Mouse (Mus musculus): ENCODE data around the gene Stac2. TPM values are rescaled to one million over a fixed set of nuclear protein-coding genes. Genes with fewer than 3 reads are reported as not detected.

The Stac2 gene
- total RNA-seq (2014; fragmentation: Nextera tagmentation), result not detected in 2 replicates
- 0.05 TPM in 1 of 2 replicates, not detected in the other for total RNA-seq (2017)
- polyA plus RNA-seq (2012), result not detected in 2 replicates

DNA sequence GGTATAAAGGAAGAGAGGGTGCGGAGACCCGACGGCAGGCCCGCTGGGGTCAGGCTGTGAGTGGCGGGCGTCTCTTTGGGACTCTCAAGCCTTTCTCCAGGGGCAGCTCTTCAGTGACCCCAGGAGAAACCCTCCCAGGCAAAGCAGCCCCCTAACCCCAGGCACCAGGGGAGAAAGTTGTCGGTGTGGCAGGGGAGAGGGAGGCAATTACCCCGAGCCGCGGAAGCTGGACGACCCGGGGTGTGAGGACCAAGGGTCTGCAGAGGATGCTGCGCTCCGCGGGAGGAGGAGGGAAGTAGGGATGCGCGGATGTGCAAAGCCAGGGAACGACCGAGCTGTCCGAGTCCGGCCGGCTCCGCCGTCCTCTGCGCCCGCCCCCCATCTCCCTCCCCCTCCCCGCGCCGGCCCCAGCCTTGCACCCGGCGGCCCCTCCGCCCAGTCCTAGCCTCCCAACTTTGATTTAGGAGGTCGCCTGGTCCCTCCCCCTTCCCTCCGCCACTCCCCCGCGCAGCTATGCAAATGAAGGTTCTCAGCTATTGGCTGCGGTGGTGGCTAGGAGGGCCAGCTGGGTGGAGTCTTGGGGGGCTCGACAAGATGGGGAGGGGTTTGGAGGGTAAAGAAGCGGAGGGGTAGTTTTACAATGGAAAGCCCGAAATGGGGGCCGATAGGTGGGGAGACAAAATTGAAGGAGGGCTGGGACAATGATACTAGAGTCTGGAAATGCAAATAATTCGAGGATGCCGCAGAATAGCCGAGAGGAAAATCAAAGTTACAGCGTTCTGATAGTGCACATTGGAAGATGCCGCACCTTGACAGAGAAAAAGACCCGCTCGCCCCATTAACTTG lies at the start of gene Stac2:
TSS of gene Stac2 (minus strand) at position 474 of the 846 bp plus-strand sequence.
- ATAC-seq (ENCODE audit: extremely low read depth, insufficient number of reproducible peaks, low FRiP score, poor library complexity, severe bottlenecking) (no peak), DNase-seq (ENCODE audit: low spot score) (no peak)
- no peak within 1 kb of the TSS; the same call in 1 of the 2 replicates for H3K4me3 ChIP-seq (ENCODE audit: low read depth, low read length)
- peaks cover 42% of the 10 kb centered on the region for H3K27me3 ChIP-seq (ENCODE audit: insufficient read depth, low read length)
- TF ChIP-seq GATA1 (IDR thresholded peaks at IDR 0.05; ENCODE audit: borderline replicate concordance, low read length) (no peak), POLR2AphosphoS5 (IDR thresholded peaks at IDR 0.05; ENCODE audit: insufficient replicate concordance, low read depth, low read length) (no peak), TAL1 (conservative IDR thresholded peaks at IDR 0.05; ENCODE audit: low read depth, low read length) (no peak), GATA2 (IDR thresholded peaks at IDR 0.05; ENCODE audit: borderline replicate concordance, low read depth, low read length) (no peak), CTCF (IDR thresholded peaks at IDR 0.05; ENCODE audit: low read depth, low read length) (no peak)
- peaks cover 14% of the 10 kb centered on the region for H3K9me3 ChIP-seq (replicated peaks)
- no peaks in the 10 kb centered on the region for H3K36me3 ChIP-seq (replicated peaks)
- peaks cover 3% of the 10 kb centered on the region; the same call in 1 of the 2 replicates for H3K4me1 ChIP-seq (ENCODE audit: insufficient read depth, low read depth, low read length)

DNA sequence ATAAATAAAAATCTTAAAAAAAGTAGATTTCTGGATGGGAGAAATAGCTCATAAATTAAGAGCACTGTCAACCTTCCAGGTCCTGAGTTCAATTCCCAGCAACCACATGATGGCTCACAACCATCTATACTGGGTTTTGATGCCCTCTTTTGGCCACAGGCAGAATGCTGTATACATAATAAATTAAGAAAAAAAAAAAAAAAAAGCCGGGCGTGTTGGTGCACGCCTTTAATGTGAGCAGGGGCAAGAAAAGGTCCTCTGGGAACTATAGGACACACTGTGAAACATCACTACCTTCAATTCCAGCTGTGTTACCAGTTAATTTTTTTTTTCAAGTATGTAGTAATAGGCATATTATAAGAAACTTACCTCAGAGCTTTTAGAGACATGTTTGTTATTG lies 48.1 kb upstream of the Stac2 start:
- ATAC-seq (ENCODE audit: extremely low read depth, insufficient number of reproducible peaks, low FRiP score, poor library complexity, severe bottlenecking) (no peak), DNase-seq (ENCODE audit: low spot score) (no peak)
- Histone ChIP-seq H3K9me3 (replicated peaks) (no peaks in the 10 kb centered on the region), H3K4me3 (ENCODE audit: low read depth, low read length) (no peak overlapping the region), H3K27me3 (ENCODE audit: insufficient read depth, low read length) (no peaks in the 10 kb centered on the region), H3K36me3 (replicated peaks) (peaks cover 93% of the 10 kb centered on the region), H3K4me1 (ENCODE audit: insufficient read depth, low read depth, low read length) (no peaks in the 10 kb centered on the region)
- no peak for TF ChIP-seq GATA1 (IDR thresholded peaks at IDR 0.05; ENCODE audit: borderline replicate concordance, low read length)
- TF ChIP-seq CTCF (IDR thresholded peaks at IDR 0.05; ENCODE audit: low read depth, low read length), result no peak
- no peak for TF ChIP-seq POLR2AphosphoS5 (IDR thresholded peaks at IDR 0.05; ENCODE audit: insufficient replicate concordance, low read depth, low read length)
- TF ChIP-seq GATA2 (IDR thresholded peaks at IDR 0.05; ENCODE audit: borderline replicate concordance, low read depth, low read length), result no peak
- no peak for TF ChIP-seq TAL1 (conservative IDR thresholded peaks at IDR 0.05; ENCODE audit: low read depth, low read length)

DNA sequence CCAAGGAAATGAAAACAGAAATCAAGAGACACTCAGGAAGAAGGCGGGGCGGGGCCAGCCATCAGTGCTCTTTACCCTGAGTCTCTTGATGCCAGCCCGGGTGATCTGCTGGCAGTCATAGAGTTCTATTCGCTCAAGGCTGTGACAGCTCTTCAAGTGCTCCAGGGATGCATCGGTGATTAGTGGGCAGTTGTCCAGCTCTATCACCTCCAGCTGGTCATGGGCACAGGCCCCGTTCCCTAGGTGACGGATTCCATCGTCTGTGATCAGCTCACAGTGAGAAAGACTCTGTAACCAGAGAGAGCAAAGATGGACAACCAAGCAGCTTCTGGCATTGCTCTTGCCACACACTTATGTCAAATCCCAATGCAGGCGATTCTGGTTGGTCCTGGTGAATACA lies 37.3 kb upstream of the Stac2 start:
- H3K36me3 ChIP-seq (replicated peaks), result peaks cover 88% of the 10 kb centered on the region

DNA sequence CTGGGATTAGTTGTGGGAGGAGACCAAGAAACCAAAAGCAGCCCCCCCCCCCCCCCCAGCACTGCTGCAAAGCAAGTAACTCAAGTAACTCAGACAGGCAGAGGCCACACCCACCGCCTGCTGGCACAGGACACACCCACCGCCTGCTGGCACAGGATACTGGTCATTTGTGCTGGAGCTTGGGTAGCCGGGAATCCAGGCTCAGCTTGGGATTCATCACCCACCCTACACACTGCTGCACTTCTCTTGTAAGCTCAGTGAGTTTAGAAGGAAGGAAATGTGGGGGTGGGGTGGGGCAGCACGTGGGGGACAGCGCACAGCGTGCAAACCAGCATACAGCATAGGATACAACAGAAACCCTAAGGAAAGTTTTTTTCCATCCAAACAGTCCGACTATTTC lies 35.0 kb upstream of the Stac2 start:
- peaks cover 5% of the 10 kb centered on the region; the same call in 1 of the 2 replicates for H3K4me1 ChIP-seq (ENCODE audit: insufficient read depth, low read depth, low read length)
- H3K27me3 ChIP-seq (ENCODE audit: insufficient read depth, low read length), result no peaks in the 10 kb centered on the region
- H3K9me3 ChIP-seq (replicated peaks), result no peaks in the 10 kb centered on the region
- H3K36me3 ChIP-seq (replicated peaks), result peaks cover 90% of the 10 kb centered on the region
- no peak for DNase-seq (ENCODE audit: low spot score)
- no peak overlapping the region for H3K4me3 ChIP-seq (ENCODE audit: low read depth, low read length)
- TF ChIP-seq CTCF (IDR thresholded peaks at IDR 0.05; ENCODE audit: low read depth, low read length), result no peak
- no peak for TF ChIP-seq POLR2AphosphoS5 (IDR thresholded peaks at IDR 0.05; ENCODE audit: insufficient replicate concordance, low read depth, low read length)
- ATAC-seq (ENCODE audit: extremely low read depth, insufficient number of reproducible peaks, low FRiP score, poor library complexity, severe bottlenecking), result no peak

More for the DNA sequence above, 37.3 kb upstream of the Stac2 start:
- TF ChIP-seq CTCF (IDR thresholded peaks at IDR 0.05; ENCODE audit: low read depth, low read length) (no peak), POLR2AphosphoS5 (IDR thresholded peaks at IDR 0.05; ENCODE audit: insufficient replicate concordance, low read depth, low read length) (no peak), TAL1 (conservative IDR thresholded peaks at IDR 0.05; ENCODE audit: low read depth, low read length) (no peak), GATA1 (IDR thresholded peaks at IDR 0.05; ENCODE audit: borderline replicate concordance, low read length) (no peak), GATA2 (IDR thresholded peaks at IDR 0.05; ENCODE audit: borderline replicate concordance, low read depth, low read length) (no peak)
- no peaks in the 10 kb centered on the region for H3K27me3 ChIP-seq (ENCODE audit: insufficient read depth, low read length)
- H3K4me3 ChIP-seq (ENCODE audit: low read depth, low read length), result no peak overlapping the region
- DNase-seq (ENCODE audit: low spot score) (no peak), ATAC-seq (ENCODE audit: extremely low read depth, insufficient number of reproducible peaks, low FRiP score, poor library complexity, severe bottlenecking) (no peak)
- peaks cover 5% of the 10 kb centered on the region; the same call in 1 of the 2 replicates for H3K4me1 ChIP-seq (ENCODE audit: insufficient read depth, low read depth, low read length)
- H3K9me3 ChIP-seq (replicated peaks), result no peaks in the 10 kb centered on the region

DNA sequence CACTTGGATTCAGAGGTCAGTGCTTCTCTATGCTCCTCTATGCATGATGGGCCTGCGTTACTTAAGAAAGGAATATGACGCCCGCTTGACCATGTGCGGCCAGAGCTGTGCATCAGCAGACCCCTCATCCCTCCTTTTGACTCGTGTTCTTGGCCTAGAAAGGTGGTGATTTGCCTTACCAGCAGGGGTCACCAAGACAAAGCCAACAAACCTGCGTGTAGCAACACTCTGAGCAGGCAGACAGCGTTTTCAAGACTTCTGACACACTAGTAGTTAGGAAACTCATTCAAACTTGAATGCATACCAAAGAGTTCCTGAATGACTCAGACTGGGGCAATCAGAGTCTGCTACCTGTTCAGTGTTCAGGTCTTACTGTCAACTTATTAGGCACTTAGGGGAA lies 33.3 kb upstream of the Stac2 start:
- Histone ChIP-seq H3K27me3 (ENCODE audit: insufficient read depth, low read length) (no peaks in the 10 kb centered on the region), H3K4me3 (ENCODE audit: low read depth, low read length) (no peak overlapping the region), H3K36me3 (replicated peaks) (peaks cover 87% of the 10 kb centered on the region), H3K4me1 (ENCODE audit: insufficient read depth, low read depth, low read length) (peaks cover 5% of the 10 kb centered on the region; the same call in 1 of the 2 replicates), H3K9me3 (replicated peaks) (no peaks in the 10 kb centered on the region)
- DNase-seq (ENCODE audit: low spot score), result no peak
- no peak for TF ChIP-seq CTCF (IDR thresholded peaks at IDR 0.05; ENCODE audit: low read depth, low read length)
- no peak for TF ChIP-seq GATA2 (IDR thresholded peaks at IDR 0.05; ENCODE audit: borderline replicate concordance, low read depth, low read length)
- no peak for ATAC-seq (ENCODE audit: extremely low read depth, insufficient number of reproducible peaks, low FRiP score, poor library complexity, severe bottlenecking)

DNA sequence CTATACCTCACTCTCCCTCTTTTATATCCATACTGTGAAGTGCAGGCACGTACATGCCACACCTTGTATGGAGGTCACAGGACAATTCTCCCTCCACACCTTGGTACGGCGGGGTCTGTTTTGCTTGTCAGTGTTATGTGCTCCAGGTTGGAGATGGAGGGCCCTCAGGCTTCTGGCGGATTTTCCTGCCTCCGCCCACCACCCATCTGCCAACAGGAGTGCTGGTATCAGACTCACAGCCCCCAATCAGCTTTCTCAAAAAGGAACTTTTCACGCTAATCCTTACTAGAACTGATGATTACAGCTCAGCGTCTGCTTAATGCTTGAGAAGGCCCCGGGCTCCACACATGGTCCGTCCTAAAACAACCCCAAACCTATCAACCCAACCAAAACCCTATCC lies 32.9 kb upstream of the Stac2 start:
- TF ChIP-seq CTCF (IDR thresholded peaks at IDR 0.05; ENCODE audit: low read depth, low read length) (no peak), POLR2AphosphoS5 (IDR thresholded peaks at IDR 0.05; ENCODE audit: insufficient replicate concordance, low read depth, low read length) (no peak), TAL1 (conservative IDR thresholded peaks at IDR 0.05; ENCODE audit: low read depth, low read length) (no peak)
- no peak for ATAC-seq (ENCODE audit: extremely low read depth, insufficient number of reproducible peaks, low FRiP score, poor library complexity, severe bottlenecking)

More for the DNA sequence above, 32.9 kb upstream of the Stac2 start:
- no peak overlapping the region for H3K4me3 ChIP-seq (ENCODE audit: low read depth, low read length)
- H3K27me3 ChIP-seq (ENCODE audit: insufficient read depth, low read length), result no peaks in the 10 kb centered on the region
- no peaks in the 10 kb centered on the region for H3K9me3 ChIP-seq (replicated peaks)
- peaks cover 5% of the 10 kb centered on the region; the same call in 1 of the 2 replicates for H3K4me1 ChIP-seq (ENCODE audit: insufficient read depth, low read depth, low read length)
- DNase-seq (ENCODE audit: low spot score), result no peak
- H3K36me3 ChIP-seq (replicated peaks), result peaks cover 84% of the 10 kb centered on the region
